Mouse (Mus musculus): Measurements from ENCODE around the gene Mrc1. TPM values are rescaled to one million over a fixed set of nuclear protein-coding genes. Genes with fewer than 3 reads are reported as not detected.

The Mrc1 gene
- total RNA-seq, 2 experiments from 2014 or later = 6.6 to 6.9 TPM

- DNase-seq (ENCODE audit: low spot score) = no peak
Measured at GRCm38 (mm10) chr2:14239151-14239550, 10.0 kb downstream of the Mrc1 start.

GRCm38 (mm10) chr2:14244157-14244556 is 15.0 kb downstream of the Mrc1 start:
- no peak for DNase-seq (ENCODE audit: low spot score)

GRCm38 (mm10) chr2:14244668-14245067 is 15.5 kb downstream of the Mrc1 start:
- no peak for DNase-seq (ENCODE audit: low spot score)

- DNase-seq (ENCODE audit: low spot score) = no peak
Measured at GRCm38 (mm10) chr2:14249839-14250564, 20.8 kb downstream of the Mrc1 start.

GRCm38 (mm10) chr2:14251938-14252337 is 22.7 kb downstream of the Mrc1 start:
- DNase-seq (ENCODE audit: low spot score) = no peak

GRCm38 (mm10) chr2:14258345-14258850 is 29.2 kb downstream of the Mrc1 start:
- no peak for DNase-seq (ENCODE audit: low spot score)

- no peak for DNase-seq (ENCODE audit: low spot score)
Measured at GRCm38 (mm10) chr2:14262090-14262489, 32.9 kb downstream of the Mrc1 start.

GRCm38 (mm10) chr2:14269160-14269559 is 40.0 kb downstream of the Mrc1 start:
- DNase-seq (ENCODE audit: low spot score) = peak; percentile 15

GRCm38 (mm10) chr2:14272088-14272487 is 42.9 kb downstream of the Mrc1 start:
- DNase-seq (ENCODE audit: low spot score) = no peak

- DNase-seq (ENCODE audit: low spot score) = peak; percentile 63
Measured at GRCm38 (mm10) chr2:14275796-14276195, 46.6 kb downstream of the Mrc1 start.

GRCm38 (mm10) chr2:14279256-14279655 is 50.1 kb downstream of the Mrc1 start:
- no peak for DNase-seq (ENCODE audit: low spot score)

GRCm38 (mm10) chr2:14279795-14280194 is 50.6 kb downstream of the Mrc1 start:
- DNase-seq (ENCODE audit: low spot score) = no peak

GRCm38 (mm10) chr2:14295334-14295733 is 66.1 kb downstream of the Mrc1 start:
- peak; percentile 94 for DNase-seq (ENCODE audit: low spot score)

GRCm38 (mm10) chr2:14312505-14313380 is 83.6 kb downstream of the Mrc1 start:
- DNase-seq (ENCODE audit: low spot score) = no peak

- no peak for DNase-seq (ENCODE audit: low spot score)
Measured at GRCm38 (mm10) chr2:14315113-14315512, 85.9 kb downstream of the Mrc1 start.

- DNase-seq (ENCODE audit: low spot score) = peak; percentile 86
Measured at GRCm38 (mm10) chr2:14341652-14342308, 112.6 kb downstream of the Mrc1 start.

GRCm38 (mm10) chr2:14342309-14342839 is 113.2 kb downstream of the Mrc1 start:
- no peak for DNase-seq (ENCODE audit: low spot score)
